In genomic region chr1:184731644-184732545, GRCm38 (mm10) we compare ENCODE assay signal across 8 mouse cellular contexts. TPM values are rescaled to one million over a fixed set of nuclear protein-coding genes. Genes with fewer than 3 reads are reported as not detected.
DNase-seq lines count a peak whose midpoint lies in the region; ATAC-seq and TF ChIP-seq lines count a peak whose summit lies in the region.

No protein-coding gene starts in this region.

- no peaks in the 10 kb centered on the region for H3K36me3 ChIP-seq in hindbrain, embryonic 16.5 days (ENCODE audit: control insufficient read depth, insufficient read depth, low read length)
- H3K36me3 ChIP-seq in liver, embryonic 14.5 days (replicated peaks; ENCODE audit: control insufficient read depth, insufficient read depth, low read depth) = no peaks in the 10 kb centered on the region

- no peak for TF ChIP-seq CTCF in liver, embryonic 14.5 days (IDR thresholded peaks at IDR 0.05; ENCODE audit: low read depth)

- under 1% methylated on average over 76 of the region's 85 CpGs for WGBS in hindbrain, embryonic 16.5 days
- under 1% methylated on average over 83 of the region's 85 CpGs for WGBS in liver, embryonic 14.5 days (ENCODE audit: insufficient replicate concordance)

- H3K9ac ChIP-seq in hindbrain, embryonic 16.5 days (ENCODE audit: low read depth, low read length) = peak overlapping the region; percentile 59
- H3K9ac ChIP-seq in liver, embryonic 14.5 days (replicated peaks) = peak overlapping the region; percentile 59

- peak; percentile 49 for ATAC-seq in hindbrain, embryonic 16.5 days
- ATAC-seq in liver, embryonic 14.5 days (ENCODE audit: insufficient read depth) = peak; percentile 56

- H3K4me3 ChIP-seq in hindbrain, embryonic 16.5 days (ENCODE audit: low read length) = peak overlapping the region; percentile 46
- peak overlapping the region; percentile 48 to 70 for H3K4me3 ChIP-seq in liver, embryonic 14.5 days (ENCODE audit: insufficient read depth in 1 of 2, low read depth in 2 of 2, low read length in 2 of 2)

- no peak for TF ChIP-seq EP300 in liver, embryonic 14.5 days (IDR thresholded peaks at IDR 0.05; ENCODE audit: low read depth)

- DNase-seq in cerebellum, adult 8-10 months = peak; percentile 22
- DNase-seq in cerebellum, adult 9-11 months = no peak
- DNase-seq in adrenal gland, postnatal 25 days = peak; percentile 69
- peak; percentile 49 to 66 for DNase-seq in gastrocnemius, adult 8-10 months (ENCODE audit: low spot score in 2 of 2)
- DNase-seq in liver, embryonic 14.5 days (ENCODE audit: low read depth in 3 of 3, low spot score in 3 of 3) = no peak
- peak; percentile 76 for DNase-seq in neural tube, embryonic 10.5 days (ENCODE audit: extremely low spot score, low spot score)
- peak; percentile 35 to 44 for DNase-seq in thymus, postnatal 36 days

- no peaks in the 10 kb centered on the region for H3K9me3 ChIP-seq in hindbrain, embryonic 16.5 days (ENCODE audit: control insufficient read depth, low read length)
- H3K9me3 ChIP-seq in liver, embryonic 14.5 days (ENCODE audit: control insufficient read depth, low read length) = no peaks in the 10 kb centered on the region

- H3K27me3 ChIP-seq in hindbrain, embryonic 16.5 days (replicated peaks; ENCODE audit: control insufficient read depth, insufficient read depth, low read length) = peaks cover 47% of the 10 kb centered on the region
- H3K27me3 ChIP-seq in liver, embryonic 14.5 days (ENCODE audit: control insufficient read depth, insufficient read depth, low read length) = peaks cover 96% of the 10 kb centered on the region

- H3K4me2 ChIP-seq in hindbrain, embryonic 16.5 days (ENCODE audit: low read length) = peak overlapping the region; percentile 66
- H3K4me2 ChIP-seq in liver, embryonic 14.5 days (ENCODE audit: low read depth) = peak overlapping the region; percentile 79

- peaks cover 20% of the 10 kb centered on the region for H3K4me1 ChIP-seq in hindbrain, embryonic 16.5 days (ENCODE audit: control insufficient read depth, insufficient read depth, low read depth, low read length)
- H3K4me1 ChIP-seq in liver, embryonic 14.5 days (replicated peaks; ENCODE audit: control insufficient read depth in 2 of 2, insufficient read depth in 2 of 2, low read length in 1 of 2) = no peaks in the 10 kb centered on the region; a peak in 1 of 4 replicates

- H3K27ac ChIP-seq in hindbrain, embryonic 16.5 days (ENCODE audit: low read depth, low read length) = peak overlapping the region; percentile 64
- peak overlapping the region; percentile 41 for H3K27ac ChIP-seq in liver, embryonic 14.5 days

RNA-seq across cellular contexts. Expression of gene Hlx, which starts 0.5 kb away (rescaled TPM):
- total RNA-seq in adrenal gland, postnatal 25 days (2021) = 10.6 and 12.8 TPM in 2 replicates
- total RNA-seq in gastrocnemius, adult 8-10 months (2022) = 10 to 100 TPM in 2 of 4 experiments, 1 to 10 TPM in 2; 5.9 to 12.1 (median 10.1) TPM
- polyA plus RNA-seq in hindbrain, embryonic 16.5 days (2015; fragmentation: Nextera tagmentation; extraction: Ambion mirVana) = 2.3 and 2.4 TPM in 2 replicates
- 2.7 and 3.1 TPM in 2 replicates for polyA plus RNA-seq in liver, embryonic 14.5 days (2012; rRNA removed)
- polyA plus RNA-seq in liver, embryonic 14.5 days (2014; fragmentation: Nextera tagmentation; extraction: Ambion mirVana) = 3.5 and 3.9 TPM in 2 replicates

Comparison
In these comparisons a context has a peak if more than half of its experiments do, and no peak if none do; other contexts are left out.
1. DNase-seq: peak in cerebellum, adult 8-10 months (single experiment), adrenal gland, postnatal 25 days (single experiment), gastrocnemius, adult 8-10 months (2 of 2), neural tube, embryonic 10.5 days (single experiment) and thymus, postnatal 36 days (2 of 2); none in cerebellum, adult 9-11 months (single experiment) and liver, embryonic 14.5 days (0 of 3).